Mouse (Mus musculus) liver, postnatal 0 days (tissue): Measurements from ENCODE around the gene Snta1.

Source experiments
- CTCF ChIP-seq: sonication (generic); IDR thresholded peaks from 2 replicates; pipeline ENCODE4 v1.5.1; 2016; ENCODE audit warnings: antibody characterized with exemption, low read depth
- EP300 ChIP-seq: IDR thresholded peaks from 2 replicates; pipeline ENCODE4 v1.6.1; 2016; ENCODE audit warnings: antibody characterized with exemption, low read depth, mild to moderate bottlenecking

- TF ChIP-seq EP300 (peak; percentile 28; the same call in 1 of the 2 replicates), CTCF (no peak)
These were observed 17.5 kb downstream of the Snta1 start for GRCm38 (mm10) chr2:154390180-154390964.
